Mouse (Mus musculus) midbrain, embryonic 10.5 days (tissue): ENCODE data around the gene Gpbar1. TPM values are rescaled to one million over a fixed set of nuclear protein-coding genes. Genes with fewer than 3 reads are reported as not detected.
"Not testable (repeated sequence)": the region's sequence is repeated elsewhere in the genome, so short reads cannot be mapped to it uniquely, and the experiment has no call there.

Experiments
- DNase-seq: peaks from one replicate; pipeline ENCODE4 v3.0.0-alpha.2; 2017; ENCODE audit warnings: low spot score
- H3K27ac ChIP-seq: fragments of 300-500 bp; sonication (generic); replicated peaks from 2 replicates; pipeline ENCODE4 v1.5.1; 2016; ENCODE audit warnings: mild to moderate bottlenecking
- H3K27me3 ChIP-seq: fragments of 300-500 bp; sonication (generic); 2 replicates; pipeline ENCODE4 v1.6.1; 2016; ENCODE audit warnings: low read depth, mild to moderate bottlenecking; ENCODE audit not compliant: poor library complexity, severe bottlenecking
- H3K36me3 ChIP-seq: fragments of 300-500 bp; sonication (generic); 2 replicates; pipeline ENCODE4 v1.6.1; 2016; ENCODE audit warnings: mild to moderate bottlenecking, moderate library complexity
- H3K4me1 ChIP-seq: fragments of 300-500 bp; sonication (generic); 2 replicates; pipeline ENCODE4 v1.6.1; 2016
- H3K4me3 ChIP-seq: fragments of 300-500 bp; sonication (generic); 2 replicates; pipeline ENCODE4 v1.5.1; 2016; ENCODE audit warnings: mild to moderate bottlenecking, moderate library complexity
- H3K9me3 ChIP-seq: fragments of 300-500 bp; sonication (generic); replicated peaks from 2 replicates; pipeline ENCODE4 v1.6.1; 2016; ENCODE audit warnings: mild to moderate bottlenecking
- WGBS: fragments of 180-500 bp; shearing (Covaris S2); methylation state at CpG from one replicate; pipeline ENCODE4 v1.1.7; 2016; 5-methylcytosine and 5-hydroxymethylcytosine counted together
- polyA plus RNA-seq: library from polyadenylated mRNA; unstranded; fragments of >200 nt; fragmentation: Nextera tagmentation; extraction: Ambion mirVana; gene quantifications from 2 replicates; pipeline ENCODE4 v1.2.1, GENCODE M21; 2016

Gpbar1 gene
- polyA plus RNA-seq, 1 experiment from 2014 or later = 0.25 TPM

- Histone ChIP-seq H3K27ac (no peak overlapping the region), H3K4me3 (no peak overlapping the region), H3K27me3 (no peaks in the 10 kb centered on the region), H3K4me1 (peaks cover 33% of the 10 kb centered on the region), H3K36me3 (peaks cover 48% of the 10 kb centered on the region), H3K9me3 (no peaks in the 10 kb centered on the region)
- WGBS = 92% methylated on average over 2 of the region's 2 CpGs
- no peak for DNase-seq
Measured at GRCm38 (mm10) chr1:74281372-74281771, 3.0 kb downstream of the Gpbar1 start.

- Histone ChIP-seq H3K36me3 (peaks cover 48% of the 10 kb centered on the region), H3K4me1 (peaks cover 34% of the 10 kb centered on the region), H3K27ac (no peak overlapping the region), H3K27me3 (no peaks in the 10 kb centered on the region), H3K9me3 (no peaks in the 10 kb centered on the region), H3K4me3 (no peak overlapping the region)
- DNase-seq = no peak
- 92% methylated on average over 8 of the region's 8 CpGs for WGBS
Measured at GRCm38 (mm10) chr1:74281886-74282285, 3.5 kb downstream of the Gpbar1 start.

- WGBS = 90% methylated on average over 10 of the region's 10 CpGs
- H3K4me1 ChIP-seq = peaks cover 25% of the 10 kb centered on the region
- H3K27me3 ChIP-seq = no peaks in the 10 kb centered on the region
- no peaks in the 10 kb centered on the region for H3K9me3 ChIP-seq
- peak overlapping the region; percentile 14; the same call in 1 of the 2 replicates for H3K4me3 ChIP-seq
- no peak overlapping the region for H3K27ac ChIP-seq
- no peak for DNase-seq
- H3K36me3 ChIP-seq = peaks cover 48% of the 10 kb centered on the region
Measured at GRCm38 (mm10) chr1:74282896-74283625, 4.7 kb downstream of the Gpbar1 start.

GRCm38 (mm10) chr1:74283686-74284463 lies 5.5 kb downstream of the Gpbar1 start:
- WGBS = 14% methylated on average over 15 of the region's 15 CpGs
- no peak for DNase-seq
- no peaks in the 10 kb centered on the region for H3K9me3 ChIP-seq
- peaks cover 51% of the 10 kb centered on the region for H3K36me3 ChIP-seq
- H3K4me3 ChIP-seq = peak overlapping the region; percentile 78
- H3K4me1 ChIP-seq = peaks cover 25% of the 10 kb centered on the region
- H3K27me3 ChIP-seq = no peaks in the 10 kb centered on the region
- peak overlapping the region; percentile 83 for H3K27ac ChIP-seq

GRCm38 (mm10) chr1:74284543-74285160 lies 6.3 kb downstream of the Gpbar1 start, which contains the start of the genes Aamp and Pnkd:
Aamp (minus strand) TSS chr1:74284738.
Pnkd (plus strand) TSS chr1:74284930.
- Histone ChIP-seq H3K27me3 (no peaks in the 10 kb centered on the region), H3K4me1 (peaks cover 25% of the 10 kb centered on the region), H3K9me3 (no peaks in the 10 kb centered on the region), H3K27ac (peak within 1 kb of the TSS; percentile 83), H3K36me3 (peaks cover 51% of the 10 kb centered on the region), H3K4me3 (peak within 1 kb of the TSS; percentile 78)
- under 1% methylated on average over 56 of the region's 56 CpGs for WGBS
- peak; percentile 100 for DNase-seq

GRCm38 (mm10) chr1:74285212-74286010 lies 7.1 kb downstream of the Gpbar1 start:
- H3K4me1 ChIP-seq = peaks cover 25% of the 10 kb centered on the region
- H3K9me3 ChIP-seq = no peaks in the 10 kb centered on the region
- H3K27ac ChIP-seq = peak overlapping the region; percentile 78
- peaks cover 51% of the 10 kb centered on the region for H3K36me3 ChIP-seq
- WGBS = 6% methylated on average over 23 of the region's 23 CpGs
- no peaks in the 10 kb centered on the region for H3K27me3 ChIP-seq
- DNase-seq = no peak
- H3K4me3 ChIP-seq = peak overlapping the region; percentile 78

GRCm38 (mm10) chr1:74286869-74287607 lies 8.7 kb downstream of the Gpbar1 start:
- not testable (repeated sequence) for DNase-seq, H3K9me3 ChIP-seq, H3K4me3 ChIP-seq, H3K27me3 ChIP-seq, H3K27ac ChIP-seq
- peaks cover 51% of the 10 kb centered on the region for H3K36me3 ChIP-seq
- WGBS = 62% methylated on average over 15 of the region's 17 CpGs
- H3K4me1 ChIP-seq = peaks cover 25% of the 10 kb centered on the region

- 76% methylated on average over 4 of the region's 4 CpGs for WGBS
- Histone ChIP-seq H3K4me3 (no peak overlapping the region), H3K9me3 (no peaks in the 10 kb centered on the region), H3K36me3 (peaks cover 48% of the 10 kb centered on the region), H3K4me1 (peaks cover 19% of the 10 kb centered on the region), H3K27me3 (no peaks in the 10 kb centered on the region), H3K27ac (no peak overlapping the region)
- no peak for DNase-seq
Measured at GRCm38 (mm10) chr1:74288327-74288726, 10.0 kb downstream of the Gpbar1 start.

GRCm38 (mm10) chr1:74289248-74289647 lies 10.9 kb downstream of the Gpbar1 start:
- peaks cover 55% of the 10 kb centered on the region for H3K36me3 ChIP-seq
- peaks cover 13% of the 10 kb centered on the region for H3K4me1 ChIP-seq
- H3K27me3 ChIP-seq = no peaks in the 10 kb centered on the region
- no peak for DNase-seq
- H3K4me3 ChIP-seq = no peak overlapping the region
- H3K9me3 ChIP-seq = no peaks in the 10 kb centered on the region
- no peak overlapping the region for H3K27ac ChIP-seq
- 89% methylated on average over 9 of the region's 9 CpGs for WGBS

GRCm38 (mm10) chr1:74289740-74290139 lies 11.4 kb downstream of the Gpbar1 start:
- Histone ChIP-seq H3K27me3 (no peaks in the 10 kb centered on the region), H3K27ac (no peak overlapping the region), H3K4me3 (no peak overlapping the region), H3K36me3 (peaks cover 57% of the 10 kb centered on the region), H3K9me3 (no peaks in the 10 kb centered on the region), H3K4me1 (peaks cover 14% of the 10 kb centered on the region)
- no peak for DNase-seq
- WGBS = 96% methylated on average over 2 of the region's 2 CpGs

GRCm38 (mm10) chr1:74290141-74290540 lies 11.8 kb downstream of the Gpbar1 start:
- Histone ChIP-seq H3K27me3 (no peaks in the 10 kb centered on the region), H3K9me3 (no peaks in the 10 kb centered on the region), H3K4me1 (peaks cover 18% of the 10 kb centered on the region), H3K36me3 (peaks cover 57% of the 10 kb centered on the region), H3K27ac (no peak overlapping the region), H3K4me3 (no peak overlapping the region)
- DNase-seq = no peak
- WGBS = 94% methylated on average over 5 of the region's 5 CpGs
